Mouse (Mus musculus): Measurements from ENCODE around the gene Olfr1344. TPM values are rescaled to one million over a fixed set of nuclear protein-coding genes. Genes with fewer than 3 reads are reported as not detected.

Olfr1344 gene
- not detected for total RNA-seq (2023)

GRCm38 (mm10) chr7:6438388-6438787, at the start of gene Olfr1344:
TSS of gene Olfr1344 (plus strand) at chr7:6438688.

GRCm38 (mm10) chr7:6397996-6398975, 40.2 kb upstream of the Olfr1344 start, which contains the start of gene Smim17:
TSS of gene Smim17 (plus strand) at chr7:6398715.

GRCm38 (mm10) chr7:6410043-6410442, 28.4 kb upstream of the Olfr1344 start, which contains the start of gene Gm20715:
TSS of gene Gm20715 (plus strand) at chr7:6410277.

GRCm38 (mm10) chr7:6455868-6456267, 17.4 kb downstream of the Olfr1344 start, which contains the start of gene Olfr1336:
TSS of gene Olfr1336 (plus strand) at chr7:6456168.

GRCm38 (mm10) chr7:6466951-6467350, 28.5 kb downstream of the Olfr1344 start, which contains the start of gene Olfr1346:
TSS of gene Olfr1346 (plus strand) at chr7:6467101.

GRCm38 (mm10) chr7:6486841-6487240, 48.4 kb downstream of the Olfr1344 start, which contains the start of gene Olfr5:
TSS of gene Olfr5 (minus strand) at chr7:6486941.

Other genes starting within 250 kb of the Olfr1344 start
- gene Galp, start 241.6 kb upstream of the Olfr1344 start, total RNA-seq (2023), result not detected
- gene Zscan5b, start 216.4 kb upstream of the Olfr1344 start, total RNA-seq (2023), result not detected
- gene Epp13, start 186.0 kb upstream of the Olfr1344 start, total RNA-seq (2023), result not detected
- gene Zfp667, start 152.1 kb upstream of the Olfr1344 start, total RNA-seq (2023), result under 1 TPM; 0.24 to 0.35 TPM
- under 1 TPM; 0.60 to 0.73 TPM for gene Zfp583, start 107.4 kb upstream of the Olfr1344 start, total RNA-seq (2023)
- gene Gm3854, start 94.9 kb upstream of the Olfr1344 start, total RNA-seq (2023), result under 1 TPM in 1 of 2 experiments, not detected in 1; 0.11 TPM
- 1 to 10 TPM in 1 of 2 experiments, under 1 TPM in 1; 0.88 to 1.2 TPM for gene Zfp78, start 75.4 kb upstream of the Olfr1344 start, total RNA-seq (2023)
- gene Zfp28, start 55.4 kb upstream of the Olfr1344 start, total RNA-seq (2023), result 1 to 10 TPM; 1.4 to 2.2 TPM
- gene Smim17, start 40.0 kb upstream of the Olfr1344 start, total RNA-seq (2023), result not detected
- gene Gm20715, start 28.4 kb upstream of the Olfr1344 start, total RNA-seq (2023), result not detected
- gene Olfr1336, start 17.5 kb downstream of the Olfr1344 start, total RNA-seq (2023), result under 1 TPM in 1 of 2 experiments, not detected in 1; 0.04 TPM
- not detected for gene Olfr1346, start 28.4 kb downstream of the Olfr1344 start, total RNA-seq (2023)
- not detected for gene Olfr5, start 48.3 kb downstream of the Olfr1344 start, total RNA-seq (2023)
- gene Olfr1347, start 61.1 kb downstream of the Olfr1344 start, total RNA-seq (2023), result not detected
- gene Olfr1348, start 70.1 kb downstream of the Olfr1344 start, total RNA-seq (2023), result not detected
- not detected for gene Olfr1349, start 84.3 kb downstream of the Olfr1344 start, total RNA-seq (2023)
- not detected for gene Olfr1350, start 126.2 kb downstream of the Olfr1344 start, total RNA-seq (2023)

All from neutrophil, adult 59 days (primary cell).